Mouse (Mus musculus) natural killer cell, adult 2 months (primary cell): Measurements from ENCODE around the gene Cck.
A peak's percentile ranks its signal among the peaks of the same experiment; 100 is the strongest.
"Not testable (repeated sequence)": the region's sequence is repeated elsewhere in the genome, so short reads cannot be mapped to it uniquely, and the experiment has no call there.

Source experiments
- DNase-seq, 2 experiments: peaks; one replicate each; pipeline ENCODE4 v3.0.0; 2022; ENCODE audit warnings: low spot score in 2 of 2

Gene Cck

GRCm38 (mm10) chr9:121459950-121460349 is 35.5 kb downstream of the Cck start:
- DNase-seq, result no peak

- DNase-seq, result peak; percentile 10 to 29
Observed at GRCm38 (mm10) chr9:121458466-121458865, 37.0 kb downstream of the Cck start.

GRCm38 (mm10) chr9:121456739-121457515 is 38.6 kb downstream of the Cck start:
- DNase-seq, result no peak

- DNase-seq, result peak in 1 of 2 experiments; percentile 18
Observed at GRCm38 (mm10) chr9:121454891-121455290, 40.6 kb downstream of the Cck start.

- DNase-seq, result not testable (repeated sequence)
Observed at GRCm38 (mm10) chr9:121452342-121452942, 43.1 kb downstream of the Cck start.

- no peak for DNase-seq
Observed at GRCm38 (mm10) chr9:121446431-121446831, 49.1 kb downstream of the Cck start.

GRCm38 (mm10) chr9:121445364-121445763 is 50.1 kb downstream of the Cck start:
- DNase-seq, result no peak

- no peak for DNase-seq
Observed at GRCm38 (mm10) chr9:121444367-121444707, 51.2 kb downstream of the Cck start.

- DNase-seq, result no peak
Observed at GRCm38 (mm10) chr9:121443696-121444366, 51.7 kb downstream of the Cck start.

GRCm38 (mm10) chr9:121442145-121442544 is 53.3 kb downstream of the Cck start:
- no peak for DNase-seq
